Mouse (Mus musculus): ENCODE data around the gene Zfp609. TPM values are rescaled to one million over a fixed set of nuclear protein-coding genes. Genes with fewer than 3 reads are reported as not detected.

Gene Zfp609
- 1.6 and 2.0 TPM in 2 replicates for polyA plus RNA-seq (2015; fragmentation: Nextera tagmentation; extraction: Ambion mirVana)

DNA sequence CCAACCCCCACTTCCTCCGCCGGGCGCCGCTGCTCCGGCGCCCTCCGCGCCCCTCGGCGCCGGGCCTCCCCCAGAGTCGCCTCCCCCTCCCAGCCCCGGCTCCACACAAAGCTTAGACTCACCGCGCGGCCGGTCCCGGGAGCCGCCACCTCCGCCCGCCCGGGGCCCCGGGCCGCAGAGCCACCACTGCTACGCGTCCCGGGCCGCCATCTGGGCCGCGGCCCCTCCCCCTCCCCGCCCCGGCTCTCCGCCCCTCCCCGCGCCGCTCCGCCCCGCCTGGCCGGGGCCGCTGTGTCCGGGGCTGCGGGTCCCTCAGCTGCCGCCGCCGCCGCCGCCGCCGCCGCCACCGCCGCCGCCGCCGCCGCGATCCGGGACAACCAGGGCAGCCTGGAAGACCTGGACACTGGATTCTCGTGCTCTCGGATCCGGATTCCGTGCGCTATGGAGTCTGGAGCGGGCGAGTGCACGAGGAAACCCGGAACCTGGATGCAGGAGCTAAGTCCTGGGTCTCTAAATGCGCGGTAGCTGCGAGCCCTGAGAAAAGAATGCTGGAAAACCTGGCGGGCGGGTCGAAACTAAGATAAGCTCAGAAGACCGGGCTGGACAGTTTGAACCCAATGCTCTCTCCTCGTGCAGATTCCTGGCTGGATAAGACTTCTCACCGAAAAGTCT, at the start of gene Zfp609:
Gene Zfp609 (minus strand): TSS at position 221 of the 672 bp plus-strand sequence.
- peak; percentile 90 for DNase-seq (ENCODE audit: low spot score)

DNA sequence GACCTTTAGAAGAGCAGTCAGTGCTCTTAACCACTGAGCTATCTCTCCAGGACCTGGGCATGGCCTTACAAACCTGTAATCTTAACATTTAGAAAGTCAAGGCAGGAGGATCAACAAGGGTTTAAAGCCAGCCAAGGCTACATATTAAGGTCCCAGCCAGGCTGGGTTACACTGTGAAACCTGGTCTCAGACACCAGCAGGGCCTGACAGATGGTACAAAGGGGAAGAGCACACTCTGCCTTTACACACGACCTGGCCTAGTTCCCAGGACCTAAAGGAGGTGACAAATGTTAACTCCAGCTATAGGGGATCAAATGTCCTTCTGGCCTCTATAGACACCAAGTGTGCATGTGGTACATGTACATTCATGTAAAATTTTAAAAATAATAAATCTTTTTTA, 32.3 kb upstream of the Zfp609 start:
- DNase-seq (ENCODE audit: low spot score), result no peak

DNA sequence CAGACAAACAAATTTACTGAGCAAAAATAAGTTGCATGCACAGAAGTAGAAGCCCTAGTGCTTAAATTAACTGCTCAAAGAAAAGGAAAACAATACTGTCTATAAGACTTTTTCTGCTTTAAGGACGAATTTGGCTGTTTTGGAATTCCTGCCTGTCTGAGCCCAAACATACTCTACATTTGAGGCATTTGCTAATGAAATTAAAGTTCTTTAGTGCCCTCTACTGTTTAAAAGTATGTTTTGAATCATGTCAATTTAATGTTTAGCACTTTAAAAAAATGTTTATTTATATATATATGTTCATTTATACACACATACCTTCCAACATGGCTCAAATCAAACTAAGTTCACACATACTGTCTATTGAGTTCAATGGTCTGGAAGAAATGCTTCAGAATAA, 22.8 kb upstream of the Zfp609 start:
- peak; percentile 7 for DNase-seq (ENCODE audit: low spot score)

DNA sequence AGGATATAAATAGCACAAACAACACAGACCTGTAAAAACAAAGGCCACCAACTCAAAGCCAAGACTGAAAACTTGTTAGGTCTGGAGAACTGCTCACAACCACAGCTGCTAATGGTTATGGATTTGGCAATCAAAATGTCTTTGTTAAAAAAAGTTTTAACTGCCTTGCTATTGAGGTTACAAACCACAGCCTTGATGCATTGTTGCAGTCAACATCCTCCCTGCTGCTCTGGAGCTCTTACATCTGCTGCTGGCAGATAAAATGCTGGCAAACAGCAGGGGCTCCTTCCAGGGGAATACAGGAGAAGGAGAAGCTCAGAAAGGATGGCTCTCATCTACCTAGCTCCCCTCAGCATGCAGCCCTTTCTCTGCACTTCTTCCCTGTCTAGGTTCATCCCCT, 20.8 kb upstream of the Zfp609 start:
- DNase-seq (ENCODE audit: low spot score), result no peak

DNA sequence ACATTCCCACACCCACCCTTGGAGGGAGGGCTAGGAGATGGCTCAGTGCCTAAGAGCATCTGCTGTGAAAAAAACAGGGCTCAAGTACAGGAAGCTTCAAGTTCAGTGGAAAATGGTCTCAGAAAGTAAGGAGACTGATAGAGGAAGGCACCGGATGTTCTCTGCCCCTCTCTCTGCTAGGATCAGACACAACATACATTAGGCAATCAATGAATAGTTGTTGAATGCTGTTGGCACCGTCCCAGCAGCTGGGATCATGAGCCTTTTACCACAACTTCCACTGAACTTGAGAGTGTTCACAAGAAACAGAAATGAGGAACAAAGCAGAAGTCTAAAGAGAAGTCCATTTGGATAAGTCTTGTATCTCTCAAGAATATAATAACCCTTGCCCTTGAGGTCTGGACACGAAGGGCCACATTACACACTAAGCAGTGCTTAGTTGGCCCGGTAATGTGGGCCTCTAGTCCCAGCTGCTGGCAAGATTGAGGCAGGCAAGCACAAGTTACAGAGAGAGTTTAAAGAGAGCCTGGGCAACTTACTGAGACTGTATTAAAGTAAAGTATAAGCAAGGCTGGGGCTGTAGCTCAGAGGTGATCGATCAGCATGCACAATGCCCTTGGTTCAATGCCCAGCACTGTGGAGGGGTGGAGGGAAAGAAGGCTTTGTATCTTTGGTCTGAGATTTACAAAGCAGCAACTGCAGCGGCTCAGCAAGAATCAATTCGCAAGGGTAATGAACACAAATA, 17.2 kb upstream of the Zfp609 start:
- no peak for DNase-seq (ENCODE audit: low spot score)

DNA sequence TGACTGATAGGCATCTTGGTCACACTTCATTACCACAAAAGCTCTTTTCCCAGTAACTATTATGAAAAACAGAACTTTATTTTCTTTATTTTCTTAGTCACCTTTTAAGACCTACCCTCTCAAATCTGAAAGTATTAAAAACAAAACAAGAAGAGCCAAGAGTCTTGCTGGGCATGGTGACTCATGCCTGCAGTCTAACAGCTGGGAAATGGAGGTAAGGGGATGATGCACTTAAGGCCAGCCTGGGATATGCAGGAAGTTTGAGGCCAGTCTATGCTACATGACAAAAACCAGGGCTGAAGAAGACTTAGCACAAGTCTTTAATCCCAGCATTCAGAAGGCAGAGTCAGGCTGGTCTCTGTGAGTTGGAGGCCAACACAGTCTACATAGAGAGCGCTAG, 12.5 kb upstream of the Zfp609 start:
- DNase-seq (ENCODE audit: low spot score), result no peak

DNA sequence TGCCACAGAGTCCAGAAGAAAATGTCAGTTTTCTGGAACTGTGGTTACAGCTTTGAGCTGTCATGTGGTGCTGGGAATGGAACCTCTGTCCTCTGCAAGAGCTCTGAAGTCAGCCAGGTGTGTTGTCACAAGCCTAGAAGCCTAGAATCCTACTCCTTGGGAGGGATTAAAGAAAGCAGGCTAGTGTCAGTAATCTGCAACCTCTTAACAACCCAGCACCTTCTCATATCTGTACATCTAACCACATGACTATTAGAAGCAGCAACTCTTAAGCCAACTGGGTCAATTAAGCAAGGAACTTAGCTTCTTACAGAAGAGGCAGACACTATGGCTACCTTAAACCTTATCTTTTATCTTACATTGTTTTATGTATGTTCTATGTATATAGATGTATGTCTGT, 9.6 kb upstream of the Zfp609 start:
- no peak for DNase-seq (ENCODE audit: low spot score)

DNA sequence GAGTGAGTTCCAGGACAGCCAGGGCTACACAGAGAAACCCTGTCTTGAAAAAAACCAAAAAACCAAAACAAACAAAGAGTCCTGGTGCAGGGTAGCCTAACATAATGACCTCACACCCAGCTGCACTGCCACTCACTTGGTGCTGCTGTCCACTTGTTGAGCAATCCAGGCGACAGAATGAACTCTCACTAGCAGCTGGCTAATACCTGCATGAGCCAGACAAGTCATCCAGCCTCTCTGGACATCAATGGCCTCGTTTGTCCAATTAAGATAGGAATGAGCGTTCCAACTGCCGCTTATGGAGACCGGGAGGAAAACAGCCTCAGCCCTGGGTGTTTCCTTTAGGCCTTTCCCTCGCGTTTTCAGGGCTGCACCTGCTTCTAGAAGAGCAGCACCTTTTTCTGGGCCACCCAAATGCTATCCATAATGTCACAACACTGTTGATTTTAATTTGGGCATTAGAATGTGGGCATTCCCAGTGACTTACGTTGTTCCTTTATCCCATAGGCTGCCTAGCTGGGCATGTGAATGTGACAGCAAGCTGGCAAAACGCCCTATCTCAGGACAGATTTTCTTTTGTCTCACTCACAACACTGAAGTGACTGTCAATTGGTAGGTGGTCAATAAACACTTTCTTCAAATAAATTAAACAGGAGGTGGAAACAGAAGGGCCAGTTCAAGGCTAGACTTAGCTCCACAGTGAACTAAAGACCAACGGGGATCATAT, 7.4 kb upstream of the Zfp609 start:
- no peak for DNase-seq (ENCODE audit: low spot score)

DNA sequence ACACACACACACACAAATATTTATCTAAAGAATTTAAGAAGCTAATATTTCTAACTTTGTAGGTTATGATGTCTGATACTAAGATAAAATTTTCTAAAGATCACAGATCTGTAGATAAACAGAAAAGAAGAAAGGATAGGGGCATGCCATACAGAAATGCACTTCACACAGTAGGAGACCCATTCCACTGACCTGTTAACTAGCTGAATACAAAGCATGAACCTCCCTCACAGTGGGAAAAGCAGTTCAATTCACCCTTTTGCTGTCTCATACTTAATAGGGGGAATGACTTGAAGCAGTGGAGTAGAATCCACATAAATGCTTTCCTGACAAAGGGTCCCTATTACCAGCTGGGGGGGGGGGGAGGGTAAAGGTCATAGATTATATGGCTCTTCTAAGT, 6.3 kb upstream of the Zfp609 start:
- DNase-seq (ENCODE audit: low spot score), result no peak

DNA sequence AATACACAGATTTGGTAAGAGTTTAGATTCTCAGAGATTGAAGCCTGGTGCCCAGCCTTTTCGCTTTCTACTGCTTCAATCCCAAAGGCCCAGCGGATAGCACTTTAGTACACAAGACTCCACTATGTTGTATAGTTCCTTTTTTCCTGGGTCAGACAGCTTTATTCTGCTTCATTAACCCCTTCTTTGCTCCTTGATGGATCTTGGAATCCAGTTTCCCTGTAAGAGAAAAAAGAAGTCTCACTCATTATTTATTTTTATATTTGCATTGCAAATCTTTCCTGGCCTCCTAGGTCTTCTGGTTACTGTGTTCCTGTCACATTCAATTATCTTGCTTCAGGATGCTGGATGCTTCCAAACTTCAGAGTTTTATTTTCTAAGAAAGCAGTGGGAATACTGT, 5.9 kb upstream of the Zfp609 start:
- no peak for DNase-seq (ENCODE audit: low spot score)

DNA sequence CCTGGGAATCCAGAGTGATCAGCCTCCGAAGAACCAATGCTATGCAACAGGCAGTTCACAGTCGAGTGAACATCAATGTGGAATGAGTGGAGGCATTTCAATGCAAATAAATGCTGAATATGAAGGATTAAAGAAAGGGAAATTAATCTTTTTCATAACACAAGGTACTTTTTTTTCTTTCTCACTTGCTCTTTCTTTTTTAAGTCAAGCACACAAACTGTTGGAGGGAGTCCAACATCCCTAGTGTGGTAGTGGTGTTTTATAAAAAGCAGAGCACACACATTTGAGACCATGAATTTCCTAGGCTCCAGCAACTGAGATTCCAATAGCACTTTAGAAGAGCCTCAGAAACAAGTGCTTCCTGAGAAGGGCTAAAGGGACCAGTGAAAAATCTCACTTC, 4.7 kb upstream of the Zfp609 start:
- no peak for DNase-seq (ENCODE audit: low spot score)

DNA sequence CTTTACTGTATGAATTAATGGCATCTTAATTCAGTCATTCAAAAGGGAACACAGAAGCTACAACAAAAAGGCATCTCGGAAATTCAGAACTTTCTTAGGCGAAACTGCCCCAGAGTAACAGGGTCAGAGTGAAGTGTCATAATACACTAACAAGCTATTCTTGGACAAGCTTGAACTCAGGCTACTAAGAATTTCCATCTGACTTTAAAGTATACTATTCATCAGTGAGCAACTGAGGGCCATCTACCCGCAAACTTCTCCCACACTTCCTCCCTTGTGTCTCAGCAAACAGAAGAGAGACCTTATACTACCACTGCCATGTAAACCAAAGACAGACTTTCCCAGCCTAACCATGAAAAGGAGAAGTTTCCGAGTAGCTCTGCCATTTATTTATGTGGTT, 3.8 kb upstream of the Zfp609 start:
- DNase-seq (ENCODE audit: low spot score), result no peak

DNA sequence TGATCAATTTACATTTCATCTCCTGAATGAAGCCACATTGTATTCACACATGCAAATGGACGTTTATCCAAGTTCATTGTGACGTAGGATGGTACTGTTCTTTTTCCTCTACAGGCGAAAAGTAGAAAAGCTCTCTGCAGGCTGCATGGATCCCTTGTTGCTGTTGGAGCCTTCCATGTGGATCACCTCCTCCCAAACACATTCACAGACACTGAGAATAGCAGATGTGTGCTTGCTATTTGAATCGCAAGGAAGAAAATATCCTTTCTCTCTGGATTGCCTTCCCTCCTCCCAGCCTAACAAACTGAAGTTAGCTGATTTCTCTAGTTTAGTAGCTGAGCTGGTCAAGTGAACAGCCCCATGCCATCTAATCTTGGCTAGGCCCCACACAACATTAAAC, 2.9 kb upstream of the Zfp609 start:
- no peak for DNase-seq (ENCODE audit: low spot score)

DNA sequence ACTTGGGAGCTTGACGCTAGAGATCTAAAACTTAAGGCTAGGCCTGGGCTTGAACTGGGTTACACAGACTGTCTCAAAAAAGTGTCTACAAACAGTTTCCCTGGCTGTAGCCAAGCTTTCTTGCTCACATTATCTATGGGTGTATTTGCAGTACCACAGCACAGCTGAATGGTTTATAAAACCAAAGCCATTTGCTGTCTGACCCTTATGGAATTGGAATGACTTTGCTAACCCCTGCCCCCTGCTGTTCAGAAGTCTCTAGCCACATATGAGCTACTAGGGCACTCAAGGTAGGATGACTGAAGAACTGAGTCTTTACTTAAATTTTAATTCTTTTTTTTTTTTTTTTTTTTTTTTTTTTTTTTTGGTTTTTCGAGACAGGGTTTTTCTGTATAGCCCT, 2.0 kb upstream of the Zfp609 start:
- peak; percentile 37 for DNase-seq (ENCODE audit: low spot score)

DNA sequence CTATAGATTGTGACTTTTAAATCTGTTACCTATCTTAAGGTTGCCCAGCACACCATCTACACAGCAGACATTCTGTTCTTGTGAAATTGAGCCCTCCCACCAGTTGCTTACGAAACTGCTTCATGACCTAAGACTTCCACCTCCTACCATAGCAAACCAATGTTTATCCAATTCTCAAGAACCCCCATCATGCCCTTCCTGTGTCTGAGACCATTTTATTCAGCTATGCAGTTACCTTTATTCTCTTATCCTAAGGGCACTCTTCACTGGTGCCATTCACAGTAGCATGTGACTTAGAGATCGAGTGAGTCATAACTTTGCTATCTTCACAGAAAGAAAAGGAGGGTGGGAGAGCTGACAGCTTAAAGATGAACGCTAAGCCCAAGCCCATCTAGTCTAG, 1.1 kb upstream of the Zfp609 start:
- DNase-seq (ENCODE audit: low spot score), result no peak

DNA sequence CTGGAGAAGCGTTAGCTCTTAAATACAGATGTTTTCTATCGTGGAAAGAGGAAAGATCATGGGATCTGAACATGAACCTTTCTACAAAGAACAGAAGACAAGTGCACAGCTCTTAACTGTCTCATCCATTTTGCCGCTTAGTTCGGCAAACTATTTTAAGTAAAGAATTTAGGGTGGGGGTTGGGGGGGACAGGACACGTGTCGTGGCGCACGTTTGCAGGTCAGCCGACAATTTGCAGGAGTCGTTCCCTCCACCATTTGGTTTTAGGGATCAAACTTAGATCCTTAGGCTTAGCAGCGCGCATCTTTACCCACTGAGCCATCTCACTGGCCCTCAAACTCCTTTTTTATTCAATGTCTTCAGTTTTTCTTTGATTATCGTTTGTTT, 646 bp upstream of the Zfp609 start:
- no peak for DNase-seq (ENCODE audit: low spot score)

DNA sequence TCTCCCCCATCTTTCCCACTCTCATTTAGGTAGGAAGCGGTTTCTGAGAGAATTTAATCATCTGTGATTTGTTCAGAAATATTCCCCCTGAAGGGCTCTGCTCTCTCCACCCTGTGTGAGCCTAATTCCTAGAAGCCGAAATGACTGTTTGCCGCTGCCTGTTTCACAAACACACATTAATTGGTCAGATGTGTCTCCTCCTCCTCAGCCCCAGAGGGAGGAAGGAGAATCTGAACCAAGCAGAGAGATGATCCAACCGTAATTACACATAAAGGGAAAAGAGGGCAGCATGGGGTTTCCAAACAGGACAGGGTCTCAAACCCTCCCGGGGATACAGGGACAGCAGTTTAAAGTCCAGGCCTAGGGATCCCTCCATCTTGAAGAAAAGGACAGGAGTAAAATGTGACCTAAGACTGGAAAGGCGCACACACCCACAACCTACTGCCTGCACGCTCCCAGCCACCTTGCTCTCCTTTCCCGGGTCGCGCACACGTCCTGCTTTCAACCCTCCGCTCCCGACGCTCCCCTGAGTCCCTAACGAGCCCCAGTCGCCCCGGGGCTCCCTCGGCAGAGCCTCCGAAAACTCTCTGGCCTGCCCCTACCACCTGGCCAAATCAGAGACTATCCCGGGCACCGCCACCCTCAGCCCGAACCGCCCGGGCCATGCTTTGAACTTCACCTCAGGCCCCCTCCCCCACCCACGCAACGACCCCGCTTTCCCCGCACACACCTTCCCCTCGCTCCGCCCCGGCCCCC, 598 bp downstream of the Zfp609 start:
- peak; percentile 64 for DNase-seq (ENCODE audit: low spot score)

DNA sequence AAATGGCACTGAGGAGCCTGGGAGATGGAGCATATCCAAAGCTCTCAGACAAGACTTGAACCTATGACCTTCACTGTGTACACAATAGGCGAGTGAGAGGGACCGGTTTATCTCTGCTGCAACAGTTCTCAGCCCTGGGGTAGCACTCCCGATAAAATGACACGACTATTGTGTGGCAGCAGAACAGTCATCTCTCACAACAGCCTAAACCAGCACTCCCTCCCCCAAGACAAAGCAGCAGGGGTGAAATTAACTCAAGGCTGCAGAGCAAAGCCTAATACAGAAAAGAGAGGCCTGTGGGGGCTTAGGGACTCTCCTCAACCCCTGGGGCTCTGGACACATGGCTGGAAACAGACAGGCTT, 1.2 kb downstream of the Zfp609 start:
- DNase-seq (ENCODE audit: low spot score), result no peak

DNA sequence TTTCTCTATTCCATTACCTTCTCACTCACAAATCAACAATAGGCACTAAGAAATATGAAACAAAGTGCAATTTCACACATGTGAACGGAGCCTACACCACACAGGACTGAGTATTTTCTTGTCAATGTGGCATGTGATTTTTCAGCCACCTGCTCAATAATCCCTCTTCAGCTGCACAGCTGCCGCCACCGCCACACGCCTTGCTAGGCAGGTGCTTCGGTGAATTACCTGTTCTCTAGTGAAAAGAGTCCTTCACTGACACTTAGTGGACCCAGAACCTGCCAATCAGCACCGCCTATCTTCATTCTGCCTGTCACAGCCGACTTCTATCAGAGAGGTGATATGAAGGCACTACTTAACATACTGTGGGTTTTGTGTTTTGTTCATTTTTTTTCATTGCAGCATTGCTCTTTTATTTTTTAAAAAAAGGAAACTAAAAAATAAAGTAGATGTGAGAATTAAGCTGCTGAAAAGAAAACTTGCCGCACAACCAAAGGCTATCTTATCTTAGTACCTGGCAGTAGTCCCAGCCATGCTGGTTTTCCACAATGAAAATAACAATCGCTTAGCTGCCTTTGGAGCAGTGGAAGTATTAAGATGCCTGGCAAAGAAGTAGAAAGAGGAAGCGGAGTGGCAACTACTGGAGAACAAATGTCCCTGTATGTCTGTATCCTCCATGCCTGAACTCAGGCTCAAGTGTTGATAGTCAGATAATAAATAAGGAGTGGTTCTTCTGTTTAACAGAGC, 3.5 kb downstream of the Zfp609 start:
- DNase-seq (ENCODE audit: low spot score), result no peak

DNA sequence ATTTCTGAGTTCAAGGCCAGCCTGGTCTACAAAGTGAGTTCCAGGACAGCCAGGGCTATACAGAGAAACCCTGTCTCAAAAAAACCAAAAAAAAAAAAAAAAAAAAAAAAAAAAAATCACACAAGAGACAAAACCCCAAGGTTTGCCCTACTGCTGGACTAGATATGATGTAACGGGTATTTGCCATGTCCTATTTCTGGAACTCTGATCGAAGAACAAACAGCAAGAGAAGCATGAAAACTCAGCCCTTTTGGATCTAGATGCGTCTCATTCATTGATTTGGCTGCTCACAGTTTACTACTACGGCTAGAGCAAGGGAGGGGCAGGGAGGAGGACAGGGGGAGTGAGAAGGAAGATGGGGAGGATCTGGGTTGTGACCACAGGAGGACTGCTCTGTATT, 5.4 kb downstream of the Zfp609 start:
- DNase-seq (ENCODE audit: low spot score), result no peak

DNA sequence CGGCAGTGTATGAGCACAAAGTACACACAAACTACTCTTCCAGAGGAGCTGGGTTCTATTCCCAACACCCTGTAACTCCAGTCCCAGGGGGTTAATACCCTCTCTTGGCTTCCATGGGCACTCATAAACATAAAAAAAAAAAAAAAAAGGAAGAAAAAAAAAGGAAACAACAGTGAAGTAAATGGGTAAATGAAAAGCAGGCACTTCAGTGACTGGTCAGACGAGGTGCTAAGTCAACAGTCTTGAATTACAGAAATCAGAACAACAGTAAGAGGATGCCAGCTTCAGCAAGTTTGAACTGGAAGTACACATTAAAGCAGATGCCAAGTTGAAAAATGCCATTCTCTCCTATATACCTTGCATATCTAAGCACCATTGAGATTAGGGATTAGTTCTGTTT, 7.1 kb downstream of the Zfp609 start:
- no peak for DNase-seq (ENCODE audit: low spot score)
